Mouse (Mus musculus): ENCODE data around the gene Txndc5. TPM values are rescaled to one million over a fixed set of nuclear protein-coding genes. Genes with fewer than 3 reads are reported as not detected.

The Txndc5 gene
- total RNA-seq, 2 experiments from 2014 or later: 43.5 to 46.1 TPM

- DNase-seq (ENCODE audit: low spot score in 2 of 2): no peak
- intact Hi-C loops (cut with DNase I): no loop called here
Observed at GRCm38 (mm10) chr13:38476936-38477335, 51.7 kb downstream of the Txndc5 start.

GRCm38 (mm10) chr13:38473497-38473896 is 55.1 kb downstream of the Txndc5 start:
- intact Hi-C loops (cut with DNase I): no loop called here
- no peak for DNase-seq (ENCODE audit: low spot score in 2 of 2)

- peak in 1 of 2 experiments; percentile 31 for DNase-seq (ENCODE audit: low spot score in 2 of 2)
- intact Hi-C loops (cut with DNase I): no loop called here
Observed at GRCm38 (mm10) chr13:38472636-38473035, 56.0 kb downstream of the Txndc5 start.

DNA sequence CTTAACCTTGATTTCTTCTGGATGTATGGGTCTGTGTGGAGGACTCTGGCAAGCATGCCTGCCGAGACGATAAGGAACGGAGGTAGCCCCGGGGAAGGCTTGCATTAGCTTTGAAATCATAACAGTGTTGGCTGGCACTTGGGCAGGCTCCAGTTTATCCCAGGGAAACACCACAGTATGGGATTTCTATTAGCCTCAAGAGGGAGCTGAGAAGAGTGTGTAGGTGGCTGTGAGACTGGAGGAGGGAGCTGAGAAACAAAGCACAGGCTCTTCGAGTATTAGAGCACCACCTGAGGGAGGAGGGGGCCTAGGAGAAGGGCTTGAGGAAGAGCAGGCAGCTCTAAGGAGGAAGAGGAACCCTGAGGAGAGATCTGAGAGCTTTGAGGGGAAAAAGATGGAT is 57.7 kb downstream of the Txndc5 start:
- intact Hi-C loops (cut with DNase I): no loop called here
- DNase-seq (ENCODE audit: low spot score in 2 of 2): peak in 1 of 2 experiments; percentile 20

DNA sequence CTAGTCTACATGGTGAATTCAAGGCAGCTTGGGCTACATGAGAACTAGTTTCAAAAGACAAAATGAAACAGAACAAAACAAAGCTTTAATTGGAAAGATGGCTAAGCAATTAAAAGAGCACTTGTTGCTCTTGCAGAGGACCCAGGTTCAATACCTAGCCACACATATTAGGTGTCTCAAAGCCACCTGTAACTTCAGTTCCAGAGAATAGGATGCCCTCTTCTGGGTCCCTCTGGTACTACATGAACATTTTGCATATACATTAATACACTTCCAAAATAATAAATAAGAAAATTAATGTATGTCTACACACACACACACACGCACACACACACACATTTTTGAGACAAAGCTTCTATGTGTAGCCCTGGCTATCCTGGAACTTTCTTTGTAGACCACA is 65.2 kb downstream of the Txndc5 start:
- DNase-seq (ENCODE audit: low spot score in 2 of 2): no peak
- intact Hi-C loops (cut with DNase I): no loop called here

GRCm38 (mm10) chr13:38451446-38451845 is 77.2 kb downstream of the Txndc5 start:
- intact Hi-C loops (cut with DNase I): no loop called here
- no peak for DNase-seq (ENCODE audit: low spot score in 2 of 2)

Other genes starting within 250 kb of the Txndc5 start
- 10 to 100 TPM in 1 of 2 experiments, 1 to 10 TPM in 1; 8.3 to 12.4 TPM for gene Bmp6, start 183.7 kb downstream of the Txndc5 start, total RNA-seq (2021)
- 1 to 10 TPM; 8.2 to 9.4 TPM for gene Bloc1s5, start 106.3 kb upstream of the Txndc5 start, total RNA-seq (2021)
- 10 to 100 TPM; 28.7 to 32.4 TPM for gene Eef1e1, start 130.2 kb upstream of the Txndc5 start, total RNA-seq (2021)

Data from left cerebral cortex, postnatal 25 days (tissue).